Mouse (Mus musculus) olfactory bulb, adult 2 months (tissue): ENCODE measurements at regions not wholly inside any gene's neighbourhood (a gene's known extent, or its start where the extent isn't known, plus 50 kb on each side); places are given as distances from the start of the nearest gene placed in this dataset.

Experiments
- CTCF ChIP-seq: fragments of 200-500 bp; IDR thresholded peaks from 2 replicates; pipeline ENCODE4 v1.5.1; 2012; ENCODE audit warnings: low read depth, mild to moderate bottlenecking, low read length, moderate library complexity; ENCODE audit not compliant: insufficient read depth
- POLR2A ChIP-seq: fragments of 200-500 bp; IDR thresholded peaks from 2 replicates; pipeline ENCODE4 v1.6.1; 2012; ENCODE audit warnings: mild to moderate bottlenecking, low read depth, low read length, moderate library complexity; ENCODE audit not compliant: insufficient read depth

DNA sequence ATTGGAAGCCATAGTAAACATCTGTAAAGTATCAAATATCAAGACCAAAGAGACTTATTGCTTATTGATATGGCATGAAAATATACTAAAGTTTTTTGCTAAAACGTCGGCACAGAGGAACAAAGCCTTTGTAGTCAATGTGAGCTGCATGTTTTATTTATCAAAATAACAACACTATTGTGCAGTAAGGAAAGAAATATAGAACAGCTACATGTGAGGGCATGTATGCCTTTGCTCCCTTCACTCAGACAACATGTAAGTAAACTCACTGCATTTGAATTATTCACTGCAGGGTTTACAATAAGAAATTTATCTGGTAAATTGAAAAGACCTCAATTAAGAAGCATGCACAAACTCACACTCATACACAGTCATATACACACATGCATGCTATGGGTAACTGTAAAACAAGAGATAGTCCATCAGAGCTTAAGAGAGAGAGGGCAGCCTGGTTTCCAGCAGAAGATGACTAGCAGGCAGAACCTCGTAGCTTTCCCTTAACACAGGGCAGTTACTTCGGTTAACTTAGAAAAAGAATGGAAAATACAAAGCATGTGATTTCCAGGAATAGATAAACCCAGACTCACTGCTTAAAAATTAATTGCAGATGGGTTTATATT, 182.7 kb downstream of the Gm11146 start:
- TF ChIP-seq POLR2A (no peak), CTCF (no peak)
